Comparison of ENCODE assay signal across 28 mouse cellular contexts in genomic region chr5:106636423-106636946, GRCm38 (mm10). TPM values are rescaled to one million over a fixed set of nuclear protein-coding genes. Genes with fewer than 3 reads are reported as not detected.
A peak's percentile ranks its signal among the peaks of the same experiment; 100 is the strongest.
DNase-seq lines count a peak whose midpoint lies in the region; ATAC-seq and TF ChIP-seq lines count a peak whose summit lies in the region.
"Had no signal": no experiment of that assay in that cellular context is flagged by ENCODE, and none has a peak within 500 bp of the region (broad histone marks: within the 10 kb centered on the region; RNA-seq: fewer than 3 reads in every experiment).

No protein-coding gene starts in this region.

- no peaks in the 10 kb centered on the region for H3K27me3 ChIP-seq in lung, embryonic 14.5 days (ENCODE audit: insufficient read depth, low read length)
- H3K27me3 ChIP-seq: forebrain, embryonic 13.5 days; heart, embryonic 12.5 days; heart, embryonic 15.5 days; hindbrain, embryonic 13.5 days had no signal

- no peak for TF ChIP-seq POLR2A in lung, adult 2 months (IDR thresholded peaks at IDR 0.05; ENCODE audit: borderline replicate concordance, extremely low read depth, low read depth, low read length)

- TF ChIP-seq CTCF in lung, embryonic 14.5 days (IDR thresholded peaks at IDR 0.05; ENCODE audit: low read depth), result no peak
- TF ChIP-seq CTCF in lung, adult 2 months (IDR thresholded peaks at IDR 0.05; ENCODE audit: insufficient read depth, low read length), result no peak

- peaks cover 50% of the 10 kb centered on the region for H3K36me3 ChIP-seq in lung, embryonic 14.5 days (ENCODE audit: insufficient read depth)

- H3K9me3 ChIP-seq in lung, embryonic 14.5 days (ENCODE audit: low read depth, low read length), result no peaks in the 10 kb centered on the region
- H3K9me3 ChIP-seq: forebrain, embryonic 10.5 days; forebrain, embryonic 13.5 days; heart, embryonic 12.5 days; heart, embryonic 15.5 days; hindbrain, embryonic 10.5 days; hindbrain, embryonic 13.5 days had no signal

- no peak overlapping the region for H3K4me3 ChIP-seq in lung, embryonic 14.5 days (ENCODE audit: low read depth, low read length)
- no peak overlapping the region for H3K4me3 ChIP-seq in lung, adult 2 months (replicated peaks; ENCODE audit: extremely low read depth, low read depth, low read length)
- H3K4me3 ChIP-seq: forebrain, embryonic 10.5 days; forebrain, embryonic 13.5 days; heart, embryonic 12.5 days; heart, embryonic 15.5 days; hindbrain, embryonic 10.5 days; hindbrain, embryonic 13.5 days had no signal

- no peak overlapping the region for H3K4me2 ChIP-seq in lung, embryonic 14.5 days
- H3K4me2 ChIP-seq: forebrain, embryonic 13.5 days; heart, embryonic 12.5 days; heart, embryonic 15.5 days; hindbrain, embryonic 13.5 days had no signal

- H3K9ac ChIP-seq in lung, embryonic 14.5 days, result no peak overlapping the region
- H3K9ac ChIP-seq: forebrain, embryonic 13.5 days; heart, embryonic 12.5 days; heart, embryonic 15.5 days; hindbrain, embryonic 13.5 days had no signal

- 73% methylated on average over 13 of the region's 13 CpGs for WGBS in lung, embryonic 14.5 days
- 62% methylated on average over 13 of the region's 13 CpGs for WGBS in lung, adult 2 months

- no peak overlapping the region for H3K27ac ChIP-seq in lung, embryonic 14.5 days (ENCODE audit: low read depth)
- H3K27ac ChIP-seq: forebrain, embryonic 10.5 days; forebrain, embryonic 13.5 days; heart, embryonic 15.5 days; hindbrain, embryonic 10.5 days; hindbrain, embryonic 13.5 days had no signal

- peak; percentile 10 for DNase-seq in lung, embryonic 14.5 days
- DNase-seq in lung, adult 2 months, result no peak
- DNase-seq in 416B (ENCODE audit: low read depth), result peak; percentile 46
- peak; percentile 14 for DNase-seq in lung, postnatal 10 days
- DNase-seq in cerebellum, postnatal 4 days (ENCODE audit: low spot score in 2 of 2), result no peak
- no peak for DNase-seq in left cerebral cortex, adult 9 months (ENCODE audit: low spot score in 2 of 2)
- DNase-seq: adrenal gland, adult 8-10 months; adrenal gland, postnatal 25 days; cerebellum, adult 11-12 months; cerebellum, adult 8-10 months; cerebellum, postnatal 10 days; cerebellum, postnatal 36 days; gastrocnemius, postnatal 10 days; gastrocnemius, postnatal 36 days; heart, postnatal 10 days; heart, postnatal 36 days had no signal

- no peaks in the 10 kb centered on the region for H3K4me1 ChIP-seq in lung, embryonic 14.5 days (ENCODE audit: insufficient read depth)
- peaks cover 17% of the 10 kb centered on the region for H3K4me1 ChIP-seq in lung, adult 2 months (ENCODE audit: control insufficient read depth, insufficient read depth, low read length)

- no peak for ATAC-seq in lung, embryonic 14.5 days (ENCODE audit: insufficient read depth)
- ATAC-seq: activated CD4-positive, CD25-positive, alpha-beta regulatory T cell, adult 4 months; forebrain, embryonic 13.5 days; forebrain, embryonic 16.5 days; hindbrain, embryonic 16.5 days had no signal

RNA-seq across cellular contexts. Expression of gene Gm17304, which starts 27.6 kb away (rescaled TPM):
- polyA plus RNA-seq in lung, embryonic 14.5 days (2014; fragmentation: Nextera tagmentation; extraction: Ambion mirVana), result not detected in 2 replicates
- polyA plus RNA-seq in lung, adult 2 months (2012; rRNA removed), result not detected in 2 replicates
- polyA plus RNA-seq: activated CD4-positive, CD25-positive, alpha-beta regulatory T cell, adult 4 months; brain, embryonic 14.5 days; embryonic facial prominence, embryonic 11.5 days; embryonic facial prominence, embryonic 14.5 days; forebrain, embryonic 10.5 days; forebrain, embryonic 13.5 days; forebrain, embryonic 16.5 days; heart, embryonic 12.5 days; heart, embryonic 15.5 days; hindbrain, embryonic 10.5 days; hindbrain, embryonic 13.5 days; hindbrain, embryonic 16.5 days had no signal

Comparison
In these comparisons a context has a peak if more than half of its experiments do, and no peak if none do; other contexts are left out.
1. DNase-seq: peak in lung, embryonic 14.5 days (single experiment), 416B (single experiment) and lung, postnatal 10 days (single experiment); none in lung, adult 2 months (single experiment), cerebellum, postnatal 4 days (0 of 2) and left cerebral cortex, adult 9 months (0 of 2).